Mouse (Mus musculus) cortical plate, adult 2 months (tissue): ENCODE measurements at regions not wholly inside any gene's neighbourhood (a gene's known extent, or its start where the extent isn't known, plus 50 kb on each side); places are given as distances from the start of the nearest gene placed in this dataset.
"Not testable (repeated sequence)": the region's sequence is repeated elsewhere in the genome, so short reads cannot be mapped to it uniquely, and the experiment has no call there.

Experiments
- H3K27ac ChIP-seq: fragments of 200-500 bp; 2 replicates; pipeline ENCODE4 v1.5.1; 2012; ENCODE audit warnings: low read length, control low read depth, inconsistent platforms; ENCODE audit not compliant: insufficient read depth
- H3K4me1 ChIP-seq: fragments of 200-500 bp; 2 replicates; pipeline ENCODE4 v1.6.1; 2011; ENCODE audit warnings: low read length; ENCODE audit not compliant: control insufficient read depth, insufficient read depth
- H3K4me3 ChIP-seq: fragments of 200-500 bp; 2 replicates; pipeline ENCODE4 v1.5.1; 2011; ENCODE audit warnings: mild to moderate bottlenecking, low read length, control low read depth; ENCODE audit not compliant: insufficient read depth
- CTCF ChIP-seq: fragments of 200-500 bp; IDR thresholded peaks from 2 replicates; pipeline ENCODE4 v1.5.1; 2011; ENCODE audit warnings: mild to moderate bottlenecking, control low read depth, low read length; ENCODE audit not compliant: insufficient read depth; ENCODE audit errors: extremely low read depth
- POLR2A ChIP-seq: fragments of 200-500 bp; IDR thresholded peaks from 2 replicates; pipeline ENCODE4 v1.6.1; 2011; ENCODE audit warnings: mild to moderate bottlenecking, low read length, control low read depth; ENCODE audit not compliant: insufficient read depth; ENCODE audit errors: extremely low read depth

- H3K4me3 ChIP-seq = no peak overlapping the region
- H3K27ac ChIP-seq = no peak overlapping the region
- TF ChIP-seq POLR2A = no peak
- no peak for TF ChIP-seq CTCF
- no peaks in the 10 kb centered on the region for H3K4me1 ChIP-seq
Measured at GRCm38 (mm10) chr7:111856977-111857376, 77.2 kb upstream of the Galnt18 start.

GRCm38 (mm10) chr7:111855309-111855708 is 75.5 kb upstream of the Galnt18 start:
- H3K27ac ChIP-seq = no peak overlapping the region
- H3K4me3 ChIP-seq = no peak overlapping the region
- no peak for TF ChIP-seq CTCF
- no peak for TF ChIP-seq POLR2A
- no peaks in the 10 kb centered on the region for H3K4me1 ChIP-seq

DNA sequence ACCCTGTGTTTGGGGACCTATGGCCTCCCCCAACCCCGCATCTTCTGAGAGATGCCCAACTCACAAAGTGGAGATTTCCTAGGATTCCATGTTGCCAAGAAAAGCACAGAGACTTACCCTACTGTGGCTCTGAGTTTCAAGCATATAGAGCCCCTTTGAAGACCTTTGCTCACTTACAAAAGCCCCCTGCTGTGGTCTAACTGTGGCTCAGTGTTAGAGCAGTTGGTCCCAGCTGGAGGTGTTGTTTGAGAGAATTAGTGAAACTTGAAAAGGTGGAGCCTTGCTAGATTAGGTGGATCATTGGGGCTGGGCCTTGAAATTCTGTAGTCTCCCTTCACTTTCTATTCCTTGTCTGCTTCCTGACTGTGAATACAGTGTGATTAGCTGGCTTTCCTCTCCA is 66.6 kb upstream of the Galnt18 start:
- Histone ChIP-seq H3K27ac (no peak overlapping the region), H3K4me1 (no peaks in the 10 kb centered on the region), H3K4me3 (no peak overlapping the region)
- TF ChIP-seq CTCF (no peak), POLR2A (no peak)

DNA sequence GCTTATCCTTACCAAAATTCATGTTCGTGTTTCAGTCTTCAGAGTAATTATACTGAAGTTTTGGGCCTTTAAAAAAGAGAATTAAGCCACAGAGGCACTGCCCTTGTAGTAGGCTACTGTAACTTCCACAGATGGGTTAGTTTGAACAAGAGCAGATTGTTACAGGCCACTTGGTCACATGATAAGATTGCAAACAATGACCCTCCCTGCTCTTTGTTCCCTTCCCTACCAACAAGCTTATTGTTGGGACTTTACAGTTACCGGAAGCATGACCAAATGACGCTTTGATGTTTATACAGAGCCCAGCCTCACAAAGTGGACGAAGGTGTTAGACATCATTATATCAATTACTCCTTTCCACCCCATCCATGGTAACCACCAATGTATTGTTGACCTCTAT is 63.9 kb upstream of the Galnt18 start:
- TF ChIP-seq POLR2A (no peak), CTCF (no peak)
- H3K4me1 ChIP-seq = no peaks in the 10 kb centered on the region
- no peak overlapping the region for H3K27ac ChIP-seq
- H3K4me3 ChIP-seq = no peak overlapping the region

DNA sequence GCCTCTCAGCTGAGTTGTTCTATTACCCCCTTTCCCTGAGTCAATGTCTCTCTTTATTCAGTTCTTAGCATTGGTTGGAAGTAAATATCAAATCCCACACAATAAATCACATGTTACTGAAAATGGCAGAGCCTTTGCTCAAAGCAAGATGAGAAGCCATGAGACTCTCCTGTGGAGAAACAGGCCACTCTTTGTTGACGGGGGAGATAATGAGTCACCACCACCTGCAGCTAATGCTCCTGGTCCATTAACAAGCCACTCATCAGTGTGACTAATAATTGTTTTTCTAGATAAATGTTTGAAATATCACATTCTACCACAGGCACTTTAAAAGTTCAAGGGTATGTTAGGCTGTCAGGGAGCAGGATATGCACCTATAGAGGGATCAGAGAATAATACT is 61.0 kb upstream of the Galnt18 start:
- TF ChIP-seq CTCF (no peak), POLR2A (no peak)
- Histone ChIP-seq H3K4me1 (no peaks in the 10 kb centered on the region), H3K4me3 (no peak overlapping the region), H3K27ac (no peak overlapping the region)

- TF ChIP-seq POLR2A = no peak
- TF ChIP-seq CTCF = no peak
- Histone ChIP-seq H3K4me1 (no peaks in the 10 kb centered on the region), H3K27ac (no peak overlapping the region), H3K4me3 (no peak overlapping the region)
Measured at GRCm38 (mm10) chr7:111838162-111838561, 58.4 kb upstream of the Galnt18 start.

DNA sequence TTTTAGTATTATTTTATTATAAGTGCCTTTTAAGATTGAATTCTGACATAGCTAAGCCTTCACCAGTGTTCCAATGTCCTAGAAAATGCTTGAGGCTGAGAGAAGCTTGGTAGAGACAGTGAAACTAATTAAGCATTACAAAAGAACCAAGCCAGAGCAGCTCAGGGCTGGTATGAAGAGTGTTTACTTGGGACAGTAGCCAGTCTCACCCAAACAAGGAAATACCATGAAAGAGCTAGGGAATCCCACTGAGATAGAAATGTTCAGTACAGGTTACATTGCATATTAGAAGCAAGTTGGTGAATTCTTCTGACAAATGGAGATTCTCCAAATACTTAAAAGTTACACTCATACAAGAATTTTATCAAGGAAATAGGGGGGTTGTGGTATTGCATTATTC is 54.6 kb upstream of the Galnt18 start:
- H3K27ac ChIP-seq, H3K4me1 ChIP-seq, H3K4me3 ChIP-seq: not testable (repeated sequence)

- H3K4me1 ChIP-seq = no peaks in the 10 kb centered on the region
- no peak for TF ChIP-seq POLR2A
- TF ChIP-seq CTCF = no peak
Measured at GRCm38 (mm10) chr7:111829931-111830330, 50.2 kb upstream of the Galnt18 start.

More at GRCm38 (mm10) chr7:111829931-111830330, 50.2 kb upstream of the Galnt18 start:
- H3K4me3 ChIP-seq = no peak overlapping the region
- no peak overlapping the region for H3K27ac ChIP-seq
